Mouse (Mus musculus) brain, adult 2 months (tissue): Measurements from ENCODE around the gene Enpp4.

Experiments
- DNase-seq: peaks from one replicate; pipeline ENCODE4 v3.0.0; 2011; ENCODE audit warnings: low read depth, low spot score

Enpp4 gene

GRCm38 (mm10) chr17:44105287-44106138, at the start of gene Enpp4:
Enpp4 (minus strand) TSS chr17:44105809.
- peak; percentile 96 for DNase-seq

GRCm38 (mm10) chr17:44155204-44155603, 49.6 kb upstream of the Enpp4 start:
- no peak for DNase-seq

GRCm38 (mm10) chr17:44153871-44154270, 48.3 kb upstream of the Enpp4 start:
- DNase-seq, result no peak

DNA sequence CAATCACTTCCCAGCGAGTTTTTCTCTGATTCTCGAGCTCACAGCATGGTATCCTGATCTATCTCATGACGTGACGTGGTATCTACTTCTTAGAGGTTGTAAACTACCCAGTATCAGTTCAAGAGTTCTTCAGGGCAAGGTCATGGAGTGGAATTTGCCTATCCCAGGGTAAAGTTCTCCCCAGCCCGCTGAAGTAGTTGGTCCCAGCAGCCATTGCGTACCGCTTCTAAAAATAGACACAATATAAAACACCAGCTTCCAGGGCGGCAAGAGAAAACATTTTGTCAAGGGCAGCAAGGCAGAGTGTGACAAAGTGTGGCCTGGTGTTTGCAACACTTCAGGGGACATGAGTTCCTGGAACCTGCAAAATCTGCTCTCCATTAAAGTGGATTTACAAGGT, 46.3 kb upstream of the Enpp4 start:
- DNase-seq, result no peak

DNA sequence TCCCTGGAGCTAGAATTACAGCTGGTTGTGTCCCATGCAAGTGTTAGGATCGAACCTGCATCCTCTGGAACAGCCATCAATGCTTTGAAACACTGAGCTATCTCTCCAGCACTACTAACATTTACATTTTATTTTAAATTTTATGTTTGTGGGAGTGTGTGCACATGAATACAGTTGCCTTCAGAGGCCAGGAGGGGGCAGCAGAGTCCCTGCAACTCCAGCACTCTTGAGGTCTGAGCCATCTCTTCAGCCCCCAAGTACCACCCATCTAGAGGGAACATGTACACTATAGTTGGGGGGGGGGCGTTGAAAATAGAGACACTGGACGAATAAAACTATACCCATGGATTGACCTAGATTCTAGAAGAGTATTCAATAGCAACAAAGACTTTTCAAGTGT, 45.5 kb upstream of the Enpp4 start:
- peak; percentile 17 for DNase-seq

DNA sequence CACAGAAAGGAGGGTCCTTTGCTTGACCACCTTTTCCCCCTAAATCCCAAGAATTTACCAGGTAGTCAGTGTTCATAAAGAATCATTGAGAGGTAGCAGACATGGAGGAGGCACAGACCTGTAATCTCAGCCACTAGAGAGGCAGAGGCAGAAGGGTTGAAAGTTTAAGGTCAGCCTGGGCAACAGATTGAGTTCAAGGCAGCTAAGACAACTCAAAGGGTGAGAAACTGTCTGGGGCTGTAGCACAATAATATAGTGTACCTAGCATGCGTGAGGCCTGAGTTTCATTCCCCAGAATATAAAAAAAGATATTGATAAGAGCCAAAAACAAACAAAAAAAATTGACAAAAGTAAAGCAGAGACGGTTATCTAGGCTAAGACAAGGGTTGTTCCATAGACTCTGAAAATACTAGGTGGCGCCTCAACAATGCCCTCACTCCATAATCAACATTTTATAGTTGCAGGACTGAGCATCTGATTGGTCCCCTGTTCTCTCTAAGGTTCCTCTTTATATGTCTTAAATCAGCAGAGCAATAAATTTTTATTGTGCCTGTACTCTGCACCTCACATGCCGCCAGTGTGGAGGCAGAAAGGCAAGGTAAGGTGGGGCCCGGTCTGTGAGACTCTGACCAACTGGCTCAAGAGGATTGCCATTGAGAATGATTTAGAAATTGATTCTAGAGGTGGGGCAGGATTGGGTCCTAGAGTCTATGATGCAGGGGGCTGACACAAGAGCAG, 42.7 kb upstream of the Enpp4 start:
- DNase-seq, result no peak

DNA sequence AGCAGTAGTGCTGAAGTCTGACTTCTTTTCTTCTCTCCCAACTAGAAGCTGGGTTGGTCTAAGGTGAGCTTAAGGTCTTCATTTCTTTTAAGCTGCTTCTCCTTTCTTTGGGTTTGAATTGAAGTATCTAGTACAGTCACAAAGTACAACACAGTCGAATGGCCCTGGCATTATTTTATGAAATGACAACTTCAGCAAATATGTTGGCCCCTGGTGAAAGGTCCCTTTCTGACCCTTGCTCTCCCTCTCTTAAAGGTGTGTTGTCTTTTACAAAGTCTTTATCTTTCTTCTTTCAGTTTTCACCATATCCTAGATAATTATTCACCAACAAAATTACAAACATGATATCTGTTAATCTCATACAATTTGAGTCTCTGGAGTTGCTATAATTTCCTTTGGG, 40.2 kb upstream of the Enpp4 start:
- DNase-seq, result no peak

DNA sequence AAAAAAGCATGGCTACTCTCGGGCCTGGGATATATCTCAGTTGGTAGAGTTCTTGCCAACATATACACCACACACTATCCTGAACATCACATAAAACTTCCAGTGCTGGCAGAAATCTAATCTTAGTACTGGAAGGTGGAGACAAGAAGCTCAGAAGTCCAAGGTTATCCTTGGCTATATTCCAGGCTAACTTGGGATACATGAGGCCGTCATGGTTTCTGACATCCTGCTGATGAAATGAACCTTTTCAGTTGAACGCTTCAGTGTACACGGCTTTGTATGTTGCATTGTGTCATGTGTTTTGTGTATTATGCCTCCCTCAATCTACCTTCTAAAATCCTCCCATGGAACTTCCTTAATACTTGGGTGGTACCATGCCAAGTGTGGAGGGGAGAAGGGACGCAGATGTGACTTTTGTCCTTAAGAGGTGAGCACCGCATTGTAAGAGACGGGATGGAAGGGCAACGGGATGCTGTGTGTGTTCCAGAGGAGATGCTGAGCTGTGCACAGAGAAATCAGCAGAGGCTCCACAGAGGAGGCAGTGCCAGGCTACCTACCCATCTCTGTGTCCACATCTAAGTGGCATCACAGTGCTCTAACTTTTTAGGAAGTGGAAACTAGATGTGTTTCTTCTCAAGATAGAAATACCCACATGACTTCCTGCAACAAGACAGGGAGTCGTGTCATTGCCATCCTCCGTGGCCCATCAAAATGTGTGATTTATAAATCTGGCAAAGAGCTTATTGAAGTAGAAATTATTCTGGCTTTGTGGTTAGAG, 31.4 kb upstream of the Enpp4 start:
- no peak for DNase-seq

DNA sequence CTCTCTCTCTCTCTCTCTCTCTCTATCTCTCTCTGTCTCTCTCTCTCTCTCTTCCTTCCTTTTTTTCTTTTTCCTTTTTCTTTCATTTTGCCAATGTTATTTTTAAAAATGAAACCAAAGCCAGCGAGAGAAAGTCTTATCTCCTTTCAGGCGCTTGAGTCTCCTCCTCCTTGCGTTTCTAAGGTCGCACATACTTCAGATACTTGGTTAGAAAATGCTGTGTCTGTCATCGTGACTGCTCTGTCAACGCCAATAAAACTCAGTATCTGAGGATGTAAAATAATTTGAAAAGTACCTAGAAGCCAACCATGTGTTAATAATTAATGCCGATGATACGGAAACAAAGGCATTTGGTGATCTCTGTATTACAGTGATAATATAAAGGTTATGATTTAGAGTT, 30.4 kb upstream of the Enpp4 start:
- DNase-seq, result no peak

GRCm38 (mm10) chr17:44134545-44134944, 28.9 kb upstream of the Enpp4 start:
- no peak for DNase-seq

DNA sequence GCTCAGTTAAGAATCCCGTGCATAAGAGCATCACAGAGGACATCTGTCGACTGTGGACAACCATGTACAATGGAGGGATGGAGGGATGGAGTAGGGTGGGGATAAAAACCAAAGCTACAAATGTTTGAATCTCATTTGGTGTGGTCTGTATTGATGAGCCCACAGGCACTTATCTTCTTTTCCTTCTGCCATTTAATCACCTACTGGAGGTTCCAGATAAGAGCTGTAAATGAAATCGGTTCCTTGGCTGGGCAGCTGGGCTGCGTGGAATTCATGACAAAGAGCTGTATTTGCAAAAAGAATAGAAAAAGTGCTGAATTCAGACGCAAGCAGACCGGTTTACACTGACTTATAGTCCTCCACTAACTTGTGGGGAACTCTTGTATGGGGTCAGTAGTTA, 28.5 kb upstream of the Enpp4 start:
- no peak for DNase-seq

DNA sequence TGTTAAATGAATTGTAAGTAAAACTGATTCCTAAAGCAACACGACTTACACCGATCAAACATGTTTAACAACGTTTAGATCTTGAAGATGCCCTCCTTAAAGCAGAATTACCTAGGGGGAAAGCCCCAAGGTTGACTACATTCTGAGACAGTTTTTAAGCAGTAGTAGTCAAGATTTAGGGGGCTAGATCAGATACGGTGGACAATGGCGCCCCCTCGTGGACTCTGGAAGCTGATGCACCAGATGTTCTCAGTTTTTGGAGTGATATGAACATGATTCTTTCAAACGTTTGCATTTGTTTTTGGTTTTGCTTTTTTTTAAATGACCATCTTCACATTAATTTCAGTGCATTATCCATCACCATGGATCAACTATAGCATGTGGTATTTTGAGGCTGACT, 24.8 kb upstream of the Enpp4 start:
- DNase-seq, result peak; percentile 77

GRCm38 (mm10) chr17:44129092-44129750, 23.6 kb upstream of the Enpp4 start:
- DNase-seq, result no peak

GRCm38 (mm10) chr17:44121366-44122100, 15.9 kb upstream of the Enpp4 start:
- DNase-seq, result peak; percentile 65

DNA sequence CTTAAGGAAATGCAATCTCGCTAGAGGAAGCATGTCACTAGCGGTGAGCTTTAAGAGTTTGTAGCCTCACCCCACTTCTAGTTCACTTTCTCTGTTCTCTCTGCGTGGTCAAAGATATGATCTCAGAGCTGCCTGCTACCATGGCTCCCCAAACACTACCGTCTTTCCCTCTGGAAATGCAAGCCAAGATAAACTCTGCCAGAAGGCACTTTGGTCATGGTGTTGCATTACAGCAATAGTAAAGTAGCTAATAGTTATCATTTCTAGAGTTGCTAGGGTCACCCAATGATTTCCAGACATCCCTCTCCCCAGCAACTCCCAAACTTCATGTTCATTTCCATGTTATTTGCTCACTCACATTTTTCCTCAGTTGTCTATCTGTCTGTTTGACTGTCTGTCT, 12.6 kb upstream of the Enpp4 start:
- no peak for DNase-seq

GRCm38 (mm10) chr17:44117721-44118120, 12.1 kb upstream of the Enpp4 start:
- no peak for DNase-seq

DNA sequence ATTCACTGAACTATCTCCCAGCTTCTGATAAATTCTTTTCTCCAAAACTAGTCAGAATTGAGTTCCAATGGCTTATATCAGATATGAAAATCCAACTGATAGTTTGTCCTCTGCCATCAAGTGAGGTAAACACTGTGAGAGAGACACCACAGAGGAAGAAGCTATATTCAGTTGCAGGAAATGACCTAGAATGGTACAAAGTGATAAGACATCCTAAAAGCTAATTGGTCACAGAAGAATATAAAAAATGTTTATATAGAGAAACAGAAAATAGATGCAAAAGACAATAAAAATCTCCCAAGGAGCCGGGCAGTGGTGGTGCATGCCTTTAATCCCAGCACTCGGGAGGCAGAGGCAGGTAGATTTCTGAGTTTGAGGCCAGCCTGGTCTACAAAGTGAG, 11.0 kb upstream of the Enpp4 start:
- no peak for DNase-seq

- DNase-seq, result no peak
Observed at GRCm38 (mm10) chr17:44108331-44108730, 2.7 kb upstream of the Enpp4 start.

- no peak for DNase-seq
Observed at GRCm38 (mm10) chr17:44101961-44102360, 3.6 kb downstream of the Enpp4 start.

DNA sequence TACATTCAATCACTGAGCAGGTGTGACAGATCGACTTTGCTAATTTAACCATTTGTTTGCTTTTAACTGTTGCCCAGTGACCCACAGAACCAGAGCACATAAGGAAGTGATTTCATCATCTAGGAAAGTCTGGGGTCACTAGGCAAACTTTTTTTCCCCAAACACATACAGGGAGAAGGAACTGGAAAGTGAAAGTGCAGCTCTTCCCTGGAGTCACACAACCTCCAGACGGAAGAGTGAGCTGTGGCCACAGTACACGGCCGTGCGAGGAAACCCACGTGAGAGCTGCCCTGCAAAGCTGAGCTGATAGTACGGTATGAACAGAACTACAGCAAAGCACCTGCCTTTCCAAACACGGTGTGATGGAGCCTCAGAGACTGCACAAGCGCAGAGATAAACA, 4.7 kb downstream of the Enpp4 start:
- DNase-seq, result no peak

GRCm38 (mm10) chr17:44100486-44100885, 5.1 kb downstream of the Enpp4 start:
- no peak for DNase-seq
